Mouse (Mus musculus) left cerebral cortex, postnatal 14 days (tissue): ENCODE data around the gene Gm5799. TPM values are rescaled to one million over a fixed set of nuclear protein-coding genes. Genes with fewer than 3 reads are reported as not detected.
"Not testable (repeated sequence)": the region's sequence is repeated elsewhere in the genome, so short reads cannot be mapped to it uniquely, and the experiment has no call there.

ENCODE experiments used
- DNase-seq, 2 experiments: peaks; one replicate each; pipeline ENCODE4 v3.0.0; 2021 to 2022; ENCODE audit warnings: low spot score in 2 of 2, mixed read lengths in 1 of 2
- intact Hi-C: fragments of 180-260 bp; cut with DNase I; formaldehyde crosslinking; loops from one replicate; pipeline ENCODE4 v1.15.1; 2025
- long read RNA-seq, 2 experiments: library from polyadenylated mRNA; stranded (forward); transcript quantifications; one replicate each; pipeline ENCODE4 v2.0.0; 2021
- total RNA-seq, 2 experiments: library from RNA; stranded (reverse); gene quantifications; 2 replicates each; pipeline ENCODE4 v1.2.3; 2021

Gm5799 gene
- total RNA-seq = under 1 TPM; 0.36 to 0.40 TPM
- long read RNA-seq, experiment 1 = 0 reads
- long read RNA-seq, experiment 2 = 0 reads

DNA sequence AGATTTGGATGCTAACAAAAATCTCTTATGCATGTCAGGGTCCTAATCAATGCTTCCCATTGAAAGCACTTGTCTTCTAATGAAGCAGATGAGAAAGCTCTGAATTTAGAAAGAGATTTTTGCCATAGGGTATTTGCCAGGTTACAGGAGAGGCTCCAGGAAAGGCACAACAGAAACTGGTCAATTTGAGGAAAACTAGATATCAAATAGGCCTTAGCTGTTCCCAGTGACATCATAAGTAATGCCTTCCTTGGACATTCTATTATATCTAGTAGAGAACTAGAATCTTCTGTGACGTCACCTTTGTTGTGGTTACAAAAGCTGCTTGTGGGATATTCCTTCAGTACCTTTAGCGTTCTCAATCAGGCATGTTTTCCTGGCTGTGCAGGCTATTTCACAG lies at the start of gene Gm5799:
Gene Gm5799 (plus strand): TSS at position 301 of the 400 bp plus-strand sequence.
- not testable (repeated sequence) for DNase-seq

DNA sequence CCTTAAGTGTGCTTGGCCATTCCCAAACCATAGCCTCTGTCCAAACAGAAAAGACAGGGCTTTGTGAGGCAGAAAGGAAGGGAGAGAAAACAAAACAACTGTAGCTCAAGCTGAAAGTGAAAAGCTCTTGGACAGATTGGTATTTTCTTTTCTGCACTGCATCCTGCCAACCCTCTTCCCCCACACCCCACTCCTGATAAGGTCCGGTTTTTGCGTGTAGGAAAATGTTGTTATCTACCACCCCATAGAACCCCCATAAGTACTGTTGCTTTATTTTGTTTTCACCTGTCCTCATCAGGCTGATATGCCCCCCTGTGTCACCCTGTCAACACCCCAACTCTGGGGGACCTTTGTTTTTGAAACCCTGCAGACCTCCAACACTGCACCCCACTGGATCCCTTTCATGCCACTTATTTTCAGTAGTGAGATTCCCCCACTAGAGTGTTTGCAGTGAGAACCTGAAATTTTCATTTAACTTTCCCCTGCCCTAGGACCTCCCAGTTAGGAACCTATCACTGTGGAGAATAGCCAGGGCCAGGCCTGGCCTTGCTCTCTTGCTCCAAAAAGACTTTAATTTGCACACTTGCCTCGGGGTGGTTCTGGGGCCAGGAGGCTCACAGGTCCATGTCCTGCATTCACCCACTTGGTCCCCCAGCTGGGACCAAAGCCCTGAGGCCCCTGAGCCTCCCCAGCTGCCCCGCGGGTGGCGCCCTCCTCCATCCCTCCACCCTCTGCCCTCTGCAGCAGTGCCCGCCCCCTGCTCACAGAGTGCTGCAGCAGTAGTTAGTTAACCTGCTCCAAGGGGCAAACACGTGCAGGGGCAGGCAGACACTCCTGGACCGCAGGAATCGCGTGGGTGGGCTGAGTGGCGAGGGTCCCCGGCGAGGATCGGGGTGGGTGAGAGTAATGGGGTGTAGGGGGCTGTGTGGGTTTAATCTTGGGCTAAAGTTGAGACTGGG lies 12.0 kb upstream of the Gm5799 start:
- DNase-seq, intact Hi-C loops: not testable (repeated sequence)

More for the DNA sequence above, at the start of gene Gm5799:
- intact Hi-C loops = not testable (repeated sequence)

DNA sequence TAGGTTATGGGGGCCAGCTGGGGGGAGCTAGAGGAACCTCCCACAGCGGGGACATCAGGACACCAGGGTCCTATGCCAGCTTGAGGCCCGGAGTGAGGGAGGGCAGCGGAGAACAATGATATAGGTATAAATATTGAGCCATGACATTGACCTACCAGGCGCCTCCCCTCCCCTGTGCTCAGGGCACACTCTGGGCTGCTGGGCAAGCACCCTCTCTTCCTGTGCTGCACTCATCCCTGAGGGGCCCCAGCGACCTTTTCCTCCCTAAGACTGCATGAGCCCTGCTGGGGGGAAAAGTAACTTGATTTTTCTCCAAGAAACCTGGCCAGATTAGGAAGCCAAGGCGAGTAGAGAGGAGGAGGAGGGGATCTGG lies 11.4 kb upstream of the Gm5799 start:
- DNase-seq, intact Hi-C loops: not testable (repeated sequence)

DNA sequence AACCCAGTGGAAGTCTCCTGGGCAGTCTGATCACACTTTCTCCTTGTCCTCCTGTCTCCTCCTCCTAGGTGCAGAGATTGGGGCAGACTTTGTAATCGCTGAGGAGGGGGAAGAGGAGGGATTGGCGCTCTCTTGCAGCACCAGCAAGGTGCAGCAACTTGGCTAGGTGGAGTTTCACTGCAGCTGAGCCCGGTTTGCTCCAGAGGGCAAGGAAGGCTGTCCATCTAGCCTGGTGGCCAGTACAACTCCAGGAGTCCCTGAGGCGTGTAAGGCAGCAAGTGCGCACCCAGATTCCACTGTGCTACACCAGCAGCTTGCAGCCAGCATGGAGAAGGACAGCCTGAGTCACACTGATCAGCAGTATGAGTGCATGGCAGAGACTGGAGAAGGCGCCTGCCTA lies 11.0 kb upstream of the Gm5799 start:
- DNase-seq = peak in 1 of 2 experiments; percentile 9
- intact Hi-C loops = not testable (repeated sequence)

DNA sequence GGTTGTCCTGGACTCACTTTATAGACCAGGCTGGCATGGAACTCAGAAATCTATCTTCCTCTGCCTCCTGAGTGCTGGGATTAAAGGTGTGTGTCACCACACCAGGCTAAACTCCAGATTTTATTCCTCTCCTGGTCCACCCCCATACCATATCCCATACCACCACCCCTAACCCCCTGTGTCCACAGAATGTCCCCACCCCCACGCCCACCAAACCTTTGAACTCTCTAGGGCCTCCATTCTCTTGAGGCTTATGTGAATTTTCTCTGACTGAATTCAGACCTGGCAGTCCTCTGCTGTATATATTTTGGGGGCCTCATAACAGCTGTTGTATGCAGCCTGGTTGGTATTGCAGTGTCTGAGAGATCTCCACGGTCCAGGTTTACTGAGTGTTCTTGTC lies 5.2 kb upstream of the Gm5799 start:
- intact Hi-C loops, DNase-seq: not testable (repeated sequence)

DNA sequence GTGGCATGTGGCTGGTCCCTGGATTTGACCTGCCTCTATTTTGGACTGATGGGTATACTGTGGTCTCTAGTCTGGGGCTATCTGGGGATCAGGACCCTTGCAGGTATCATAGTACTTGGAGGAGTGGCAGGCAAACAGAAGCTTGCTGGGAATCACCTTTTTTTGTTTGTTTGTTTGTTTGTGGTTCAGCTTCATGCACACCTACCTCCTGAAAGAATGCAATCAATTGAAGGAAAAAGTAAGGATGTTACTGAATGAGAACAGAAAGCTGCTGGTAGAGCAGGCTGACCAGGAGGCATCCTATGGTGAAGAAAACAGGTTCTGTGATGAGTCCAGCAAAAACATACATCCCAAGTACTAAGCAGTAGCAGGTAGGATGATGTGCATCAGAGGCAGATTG lies 2.9 kb downstream of the Gm5799 start:
- intact Hi-C loops, DNase-seq: not testable (repeated sequence)

DNA sequence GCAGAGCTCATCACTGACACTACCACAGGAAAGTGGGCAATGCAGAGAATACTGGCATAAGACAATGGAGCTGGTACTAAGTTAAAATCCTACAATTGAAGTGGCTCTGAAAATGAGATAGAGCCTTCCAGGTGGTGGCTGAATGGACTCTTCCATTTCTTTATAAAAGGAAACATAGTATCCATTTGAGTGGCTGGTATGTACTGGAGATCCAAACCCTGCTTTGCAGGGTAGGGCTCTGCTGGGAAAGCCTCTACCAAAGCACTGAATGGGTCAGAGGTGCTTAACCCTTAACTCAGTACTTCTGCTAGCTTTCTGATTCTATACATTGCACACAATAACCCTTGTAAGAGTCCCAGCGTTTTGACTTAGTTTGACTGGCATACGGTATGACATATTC lies 8.9 kb downstream of the Gm5799 start:
- DNase-seq, intact Hi-C loops: not testable (repeated sequence)

DNA sequence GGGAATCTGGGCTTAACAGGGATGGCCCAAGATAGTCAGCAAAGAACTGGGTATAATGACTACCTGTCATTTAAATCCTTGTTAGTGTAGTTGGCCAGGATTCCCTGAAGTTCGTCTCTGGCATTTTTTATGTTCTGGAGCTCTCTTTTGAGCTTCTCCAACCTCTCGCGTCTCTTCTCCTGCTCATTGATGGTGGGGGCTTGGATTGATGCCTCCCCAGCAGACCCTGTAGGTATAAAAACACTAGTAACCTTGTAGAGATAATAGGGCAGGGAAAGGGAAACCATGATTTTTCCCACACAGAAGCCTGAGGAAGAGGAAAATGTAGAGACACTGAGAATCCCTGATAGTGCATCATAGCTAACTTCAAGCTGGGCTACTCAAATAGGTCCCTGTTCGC lies 34.6 kb downstream of the Gm5799 start:
- DNase-seq, intact Hi-C loops: not testable (repeated sequence)

DNA sequence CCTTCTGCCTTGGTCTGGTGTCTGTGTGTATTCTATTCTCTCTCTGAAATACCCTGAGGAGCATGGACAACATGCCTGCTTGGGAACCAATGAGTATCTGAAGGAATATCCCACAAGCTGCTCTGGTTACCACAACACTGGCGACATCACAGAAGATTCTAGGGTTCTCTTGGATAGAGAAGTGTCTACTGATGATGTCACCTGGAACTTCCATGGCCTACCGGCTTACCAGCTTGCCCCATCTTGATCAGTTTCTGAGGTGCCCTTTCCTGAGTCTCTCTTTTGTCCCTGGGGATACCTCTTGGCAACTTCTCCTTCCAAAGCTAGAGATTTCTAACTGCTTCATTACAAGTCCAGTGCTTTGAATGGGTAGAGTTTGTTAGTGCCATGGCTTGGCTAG lies 35.7 kb downstream of the Gm5799 start, which contains the start of gene Gm17654:
Gene Gm17654 (minus strand): TSS at position 101 of the 400 bp plus-strand sequence.
- DNase-seq, intact Hi-C loops: not testable (repeated sequence)

Other genes starting within 250 kb of the Gm5799 start
- not detected for gene Gm8127, start 249.7 kb upstream of the Gm5799 start, total RNA-seq
- gene 1700001F09Rik, start 195.8 kb upstream of the Gm5799 start, total RNA-seq = not detected
- gene Gm8138, start 127.2 kb upstream of the Gm5799 start, total RNA-seq = not detected
- not detected for gene Gm17654, start 35.6 kb downstream of the Gm5799 start, total RNA-seq
- gene Gm10375, start 64.4 kb downstream of the Gm5799 start, total RNA-seq = not detected
- not detected for gene Gm8165, start 133.6 kb downstream of the Gm5799 start, total RNA-seq
- 1 to 10 TPM; 1.9 to 2.3 TPM for gene Gm7324, start 154.3 kb downstream of the Gm5799 start, total RNA-seq
- gene Gm16506, start 183.9 kb downstream of the Gm5799 start, total RNA-seq = not detected
- not detected for gene Gm6526, start 204.3 kb downstream of the Gm5799 start, total RNA-seq
- not detected for gene Gm8180, start 241.2 kb downstream of the Gm5799 start, total RNA-seq